Mouse (Mus musculus) lung, postnatal 10 days (tissue): ENCODE data around the gene Slc6a18.
A peak's percentile ranks its signal among the peaks of the same experiment; 100 is the strongest.

Experiments used
- DNase-seq: peaks from one replicate; pipeline ENCODE4 v3.0.0; 2021

The Slc6a18 gene

GRCm38 (mm10) chr13:73684412-73684811 lies 6.6 kb upstream of the Slc6a18 start:
- no peak for DNase-seq

- DNase-seq: no peak
Observed at GRCm38 (mm10) chr13:73683682-73684081, 5.9 kb upstream of the Slc6a18 start.

DNA sequence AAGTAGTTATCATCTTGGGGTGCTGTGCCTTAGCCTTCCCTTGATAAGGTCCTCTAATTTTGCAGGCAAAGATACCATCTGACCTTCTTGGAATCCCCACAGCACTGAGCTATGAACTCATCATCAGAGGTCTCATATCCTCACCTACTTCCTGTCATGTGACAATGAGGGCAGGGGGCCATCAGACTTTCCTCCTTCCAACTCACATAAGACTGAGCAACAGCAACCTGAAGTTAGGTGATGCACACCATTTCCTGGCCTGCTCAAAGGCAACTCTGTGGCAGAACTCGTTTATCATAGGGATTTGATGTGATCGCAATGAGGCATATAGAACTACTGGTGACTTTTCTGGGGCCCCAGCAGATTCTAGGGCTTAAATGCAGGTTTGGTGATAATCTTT lies 4.4 kb upstream of the Slc6a18 start:
- DNase-seq: no peak

- no peak for DNase-seq
Observed at GRCm38 (mm10) chr13:73680394-73680793, 2.6 kb upstream of the Slc6a18 start.

- DNase-seq: no peak
Observed at GRCm38 (mm10) chr13:73679311-73679710, 1.5 kb upstream of the Slc6a18 start.

- no peak for DNase-seq
Observed at GRCm38 (mm10) chr13:73675161-73675560, 2.7 kb downstream of the Slc6a18 start.

DNA sequence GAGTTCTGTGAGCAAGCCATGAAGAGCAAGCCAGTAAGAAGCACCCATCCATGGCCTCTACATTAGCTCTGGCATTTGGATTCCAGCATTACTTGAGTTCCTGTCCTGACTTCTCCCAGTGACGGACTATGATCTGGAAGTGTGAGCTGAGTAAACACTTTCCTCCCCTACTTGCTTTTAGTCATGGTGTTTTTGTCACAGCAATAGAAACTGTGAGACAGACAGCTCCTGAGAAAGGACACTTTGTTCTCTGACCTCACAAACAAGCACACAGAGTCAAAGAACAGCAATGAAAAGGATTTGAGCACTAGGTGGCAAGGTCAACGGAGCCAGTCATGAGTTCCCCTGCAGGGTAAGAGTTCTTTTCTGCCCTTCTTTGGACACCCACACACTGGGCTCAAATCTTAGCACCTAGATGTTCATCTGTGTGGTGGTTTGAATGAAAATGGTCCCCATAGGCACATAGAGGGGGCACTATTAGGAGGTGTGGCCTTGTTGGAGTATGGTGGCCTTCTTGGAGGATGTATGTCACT lies 17.6 kb downstream of the Slc6a18 start:
- no peak for DNase-seq

DNA sequence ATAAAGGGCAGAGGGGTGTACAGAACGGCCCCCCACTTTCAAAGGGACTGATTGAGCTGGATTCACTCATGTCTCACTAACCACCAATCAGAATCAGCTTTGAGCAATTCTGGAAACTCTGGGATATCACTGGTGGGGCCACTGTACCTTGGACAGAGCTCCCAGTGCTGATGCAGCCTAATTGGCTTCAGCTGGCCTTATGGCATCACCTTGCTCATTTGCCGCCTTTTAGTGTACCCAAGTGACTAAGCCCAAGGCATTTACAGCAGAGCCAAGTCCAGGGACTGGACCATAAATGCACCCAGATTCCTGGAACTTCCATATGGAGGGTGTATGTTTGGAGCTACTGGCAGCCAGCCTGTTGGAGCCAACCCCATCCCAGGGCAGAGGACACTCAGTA lies 18.9 kb downstream of the Slc6a18 start:
- DNase-seq: no peak

DNA sequence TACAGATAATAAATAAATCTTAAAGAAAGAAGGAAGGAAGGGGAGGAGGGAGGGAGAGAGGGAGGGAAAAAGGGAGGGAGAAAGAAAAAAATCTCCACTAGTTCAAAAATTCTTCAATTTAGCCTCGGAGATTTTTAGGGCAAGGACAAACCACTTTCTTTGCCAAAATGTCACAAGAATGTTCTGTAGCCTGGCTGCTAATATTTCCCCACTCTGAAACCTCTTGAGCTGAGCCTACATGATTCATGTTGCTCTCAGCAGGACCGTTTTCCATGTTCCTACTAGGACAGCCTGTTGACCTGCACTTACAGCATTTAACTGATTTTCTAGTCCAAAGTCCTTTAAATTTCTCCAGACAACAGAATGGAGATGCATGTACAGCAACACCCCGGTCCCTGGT lies 22.8 kb downstream of the Slc6a18 start:
- DNase-seq: no peak

DNA sequence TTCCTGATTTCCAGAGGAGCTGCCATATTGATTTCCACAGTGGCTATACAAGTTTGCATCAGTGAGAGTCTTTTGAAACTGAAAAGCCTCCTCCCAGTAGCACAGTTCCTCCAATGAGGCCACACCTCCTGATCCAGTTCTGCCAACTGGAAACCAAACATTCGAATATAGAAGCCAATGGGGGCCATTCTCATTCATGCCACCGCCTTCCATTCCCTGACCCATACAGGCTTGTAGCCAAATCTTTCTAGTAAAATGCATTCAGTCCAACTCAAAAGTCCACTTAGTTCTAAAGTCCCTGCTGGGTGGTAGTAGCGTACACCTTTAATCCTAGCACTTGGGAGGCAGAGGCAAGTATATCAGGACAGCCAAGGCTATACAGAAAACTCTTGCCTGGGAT lies 24.6 kb downstream of the Slc6a18 start:
- DNase-seq: no peak

- peak; percentile 56 for DNase-seq
Observed at GRCm38 (mm10) chr13:73646397-73647087, 31.3 kb downstream of the Slc6a18 start.

GRCm38 (mm10) chr13:73641296-73641695 lies 36.5 kb downstream of the Slc6a18 start:
- no peak for DNase-seq

DNA sequence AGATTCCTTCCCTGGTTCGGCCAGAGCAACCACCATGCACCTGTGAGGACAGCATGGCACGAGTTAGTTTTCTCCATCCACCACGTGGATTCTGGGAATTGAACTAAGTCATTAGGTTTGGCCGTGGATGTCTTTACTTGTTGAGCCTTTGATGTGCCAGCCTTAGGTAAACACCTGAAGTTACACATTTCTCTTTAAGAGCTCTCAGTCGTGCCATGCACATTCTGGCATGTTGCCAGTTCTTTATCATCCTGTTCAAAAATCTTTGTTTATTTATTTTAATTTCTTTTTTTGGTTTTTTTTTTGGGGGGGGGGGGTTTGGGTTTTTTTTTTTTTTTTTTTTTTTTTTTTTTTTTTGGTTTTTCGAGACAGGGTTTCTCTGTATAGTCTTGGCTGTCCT lies 40.0 kb downstream of the Slc6a18 start:
- no peak for DNase-seq

DNA sequence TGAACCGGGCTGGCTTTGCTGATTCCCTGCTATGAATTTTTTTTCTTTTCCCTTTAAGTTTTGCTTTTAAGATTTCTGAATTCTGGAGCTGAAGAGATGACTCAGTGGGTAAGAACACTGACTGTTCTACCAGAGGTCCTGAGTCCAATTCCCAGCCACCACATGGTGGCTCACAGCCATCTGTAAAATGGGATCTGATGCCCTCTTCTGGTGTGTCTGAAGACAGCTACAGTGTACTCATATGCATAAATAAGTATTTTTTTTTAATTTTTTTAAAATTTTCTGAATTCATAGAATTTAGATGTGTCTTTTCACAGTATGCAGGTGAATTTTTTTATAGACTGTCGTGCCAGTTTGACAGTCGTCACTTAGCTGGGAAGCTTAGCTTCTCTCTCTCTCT lies 46.0 kb downstream of the Slc6a18 start:
- no peak for DNase-seq

DNA sequence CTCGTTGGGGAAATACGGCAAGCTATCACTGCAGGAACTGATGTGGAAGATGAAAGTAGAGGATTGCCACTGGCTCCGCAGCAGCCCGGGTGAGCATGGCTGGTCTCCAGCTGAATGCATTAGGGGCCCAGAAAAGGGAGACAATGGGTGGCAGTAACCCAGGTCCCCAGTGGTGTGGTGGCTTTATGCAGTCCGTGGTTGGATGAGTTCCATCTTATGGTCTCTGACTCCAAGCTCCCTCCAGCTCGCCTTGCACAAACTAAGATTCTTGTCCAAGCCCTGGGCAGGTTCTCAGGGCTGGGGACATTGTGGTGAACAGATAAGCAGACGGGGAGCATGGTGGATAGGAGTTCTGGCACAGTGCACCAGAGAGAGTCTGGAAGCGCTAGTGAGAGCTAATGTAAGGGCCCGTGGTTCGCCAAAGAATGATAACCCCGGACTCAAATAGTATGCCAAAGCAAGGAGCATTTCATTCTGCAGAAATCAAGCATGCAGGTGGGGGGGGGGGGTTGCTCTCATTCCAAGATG lies 49.2 kb downstream of the Slc6a18 start:
- DNase-seq: no peak

GRCm38 (mm10) chr13:73626745-73627549 lies 50.9 kb downstream of the Slc6a18 start, which contains the start of gene Tert:
Tert (plus strand) TSS chr13:73626911.
- peak; percentile 65 for DNase-seq

DNA sequence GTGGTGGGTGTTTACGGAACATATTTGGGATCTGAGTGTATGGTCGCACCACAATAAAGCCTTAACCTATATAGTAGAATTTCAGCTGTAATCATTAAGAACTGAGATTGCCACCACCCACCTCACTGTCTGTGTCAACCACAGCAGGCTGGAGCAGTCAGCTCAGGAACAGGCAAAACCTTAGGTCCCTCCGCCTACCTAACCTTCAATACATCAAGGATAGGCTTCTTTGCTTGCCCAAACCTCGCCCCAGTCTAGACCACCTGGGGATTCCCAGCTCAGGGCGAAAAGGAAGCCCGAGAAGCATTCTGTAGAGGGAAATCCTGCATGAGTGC lies 51.4 kb downstream of the Slc6a18 start:
- DNase-seq: no peak

- DNase-seq: no peak
Observed at GRCm38 (mm10) chr13:73620637-73621036, 57.2 kb downstream of the Slc6a18 start.

GRCm38 (mm10) chr13:73618406-73618805 lies 59.4 kb downstream of the Slc6a18 start:
- DNase-seq: no peak
